Mouse (Mus musculus) G1E (cell line): ENCODE results near the gene Ranbp3l.

Experiments
- CTCF ChIP-seq: IDR thresholded peaks from 2 replicates; pipeline ENCODE4 v1.5.1; 2012; ENCODE audit warnings: low read depth, low read length, inconsistent platforms, mixed read lengths
- GATA1 ChIP-seq: IDR thresholded peaks from 2 replicates; pipeline ENCODE4 v1.6.1; 2012; ENCODE audit warnings: borderline replicate concordance, low read length, inconsistent platforms, mixed read lengths

- TF ChIP-seq CTCF (no peak), GATA1 (no peak)
Observed at GRCm38 (mm10) chr15:9087895-9088682, 120.3 kb downstream of the Ranbp3l start.
